In genomic region chr17:81010844-81011685, GRCm38 (mm10) we compare ENCODE assay signal across 11 mouse cellular contexts. TPM values are rescaled to one million over a fixed set of nuclear protein-coding genes. Genes with fewer than 3 reads are reported as not detected.
DNase-seq lines count a peak whose midpoint lies in the region; ATAC-seq and TF ChIP-seq lines count a peak whose summit lies in the region.
"Had no signal": no experiment of that assay in that cellular context is flagged by ENCODE, and none has a peak within 500 bp of the region (broad histone marks: within the 10 kb centered on the region; RNA-seq: fewer than 3 reads in every experiment).

No protein-coding gene starts in this region.

- no peak for DNase-seq in heart, postnatal 25 days (ENCODE audit: low spot score)
- DNase-seq in midbrain, postnatal 0 days (ENCODE audit: low spot score) = no peak
- peak; percentile 51 to 78 for DNase-seq in layer of hippocampus, adult 18-20 months (ENCODE audit: low spot score in 2 of 2)
- DNase-seq: embryo, embryonic 11 days; gastrocnemius, adult 2 months; thymus, postnatal 25 days had no signal

- 0 out of 2 replicates have a peak, but pooled peaks have one; percentile 30 for ATAC-seq in heart, embryonic 16.5 days (replicated peaks; ENCODE audit: extremely low read depth, insufficient read depth, low FRiP score)
- peak; percentile 24; the same call in 1 of the 2 replicates for ATAC-seq in midbrain, embryonic 15.5 days (replicated peaks)
- ATAC-seq in midbrain, postnatal 0 days (ENCODE audit: low FRiP score) = no peak
- ATAC-seq in stomach, embryonic 16.5 days (ENCODE audit: insufficient read depth, low FRiP score) = peak; percentile 31; the same call in 1 of the 2 replicates
- ATAC-seq in liver, embryonic 12.5 days = no peak

- H3K27me3 ChIP-seq in heart, embryonic 16.5 days (ENCODE audit: control insufficient read depth, insufficient read depth, low read length) = no peaks in the 10 kb centered on the region
- no peaks in the 10 kb centered on the region for H3K27me3 ChIP-seq in midbrain, embryonic 15.5 days (replicated peaks)
- no peaks in the 10 kb centered on the region for H3K27me3 ChIP-seq in midbrain, postnatal 0 days (ENCODE audit: insufficient read depth, low read length)
- H3K27me3 ChIP-seq in stomach, embryonic 16.5 days (ENCODE audit: control insufficient read depth, insufficient read depth, low read length) = no peaks in the 10 kb centered on the region
- H3K27me3 ChIP-seq in liver, embryonic 12.5 days (replicated peaks) = 0 out of 2 replicates have a peak, but pooled peaks cover 3% of the 10 kb centered on the region

- intact Hi-C loops in heart, postnatal 25 days (cut with DNase I) = loop anchor here (10.0 kb wide), 1 partner anchor 326 kb away; no protein-coding TSS in a partner anchor

- 42% methylated on average over 18 of the region's 18 CpGs for WGBS in heart, embryonic 16.5 days
- 71% methylated on average over 18 of the region's 18 CpGs for WGBS in midbrain, embryonic 15.5 days
- 64% methylated on average over 18 of the region's 18 CpGs for WGBS in midbrain, postnatal 0 days
- WGBS in stomach, embryonic 16.5 days = 58% methylated on average over 18 of the region's 18 CpGs
- 55% methylated on average over 18 of the region's 18 CpGs for WGBS in liver, embryonic 12.5 days (ENCODE audit: insufficient replicate concordance)

- H3K4me3 ChIP-seq in heart, embryonic 16.5 days (ENCODE audit: low read length) = no peak overlapping the region
- no peak overlapping the region for H3K4me3 ChIP-seq in midbrain, embryonic 15.5 days
- no peak overlapping the region for H3K4me3 ChIP-seq in midbrain, postnatal 0 days (ENCODE audit: low read depth, low read length)
- no peak overlapping the region for H3K4me3 ChIP-seq in stomach, embryonic 16.5 days (replicated peaks; ENCODE audit: low read length)
- H3K4me3 ChIP-seq in liver, embryonic 12.5 days = no peak overlapping the region
- H3K4me3 ChIP-seq: gastrocnemius, adult 2 months had no signal

- no peak overlapping the region for H3K4me2 ChIP-seq in heart, embryonic 16.5 days (ENCODE audit: low read depth, low read length)
- H3K4me2 ChIP-seq in midbrain, embryonic 15.5 days = no peak overlapping the region
- H3K4me2 ChIP-seq in midbrain, postnatal 0 days (ENCODE audit: low read depth, low read length, poor library complexity, severe bottlenecking) = no peak overlapping the region
- H3K4me2 ChIP-seq in stomach, embryonic 16.5 days (ENCODE audit: low read depth, low read length) = no peak overlapping the region
- no peak overlapping the region for H3K4me2 ChIP-seq in liver, embryonic 12.5 days

- H3K9me3 ChIP-seq in heart, embryonic 16.5 days (replicated peaks; ENCODE audit: control insufficient read depth, low read length) = no peaks in the 10 kb centered on the region
- no peaks in the 10 kb centered on the region for H3K9me3 ChIP-seq in midbrain, embryonic 15.5 days
- no peaks in the 10 kb centered on the region for H3K9me3 ChIP-seq in midbrain, postnatal 0 days (ENCODE audit: low read length)
- no peaks in the 10 kb centered on the region for H3K9me3 ChIP-seq in stomach, embryonic 16.5 days (replicated peaks; ENCODE audit: control insufficient read depth, low read length)
- no peaks in the 10 kb centered on the region for H3K9me3 ChIP-seq in liver, embryonic 12.5 days (replicated peaks)

- no peak overlapping the region for H3K9ac ChIP-seq in heart, embryonic 16.5 days (ENCODE audit: low read length)
- H3K9ac ChIP-seq in midbrain, embryonic 15.5 days = no peak overlapping the region
- H3K9ac ChIP-seq in midbrain, postnatal 0 days (replicated peaks; ENCODE audit: low read length, poor library complexity, severe bottlenecking) = no peak overlapping the region
- no peak overlapping the region for H3K9ac ChIP-seq in stomach, embryonic 16.5 days (ENCODE audit: low read length)
- no peak overlapping the region for H3K9ac ChIP-seq in liver, embryonic 12.5 days

- no peaks in the 10 kb centered on the region for H3K36me3 ChIP-seq in heart, embryonic 16.5 days (ENCODE audit: control insufficient read depth, insufficient read depth)
- H3K36me3 ChIP-seq in midbrain, embryonic 15.5 days (replicated peaks) = no peaks in the 10 kb centered on the region
- no peaks in the 10 kb centered on the region for H3K36me3 ChIP-seq in midbrain, postnatal 0 days (ENCODE audit: insufficient read depth, low read length)
- no peaks in the 10 kb centered on the region for H3K36me3 ChIP-seq in stomach, embryonic 16.5 days (ENCODE audit: control insufficient read depth, insufficient read depth, low read length)
- no peaks in the 10 kb centered on the region for H3K36me3 ChIP-seq in liver, embryonic 12.5 days

- TF ChIP-seq CTCF in midbrain, postnatal 0 days (IDR thresholded peaks at IDR 0.05) = no peak

- peak overlapping the region; percentile 29; the same call in 1 of the 2 replicates for H3K27ac ChIP-seq in heart, embryonic 16.5 days (ENCODE audit: low read length)
- no peak overlapping the region for H3K27ac ChIP-seq in midbrain, embryonic 15.5 days
- no peak overlapping the region for H3K27ac ChIP-seq in midbrain, postnatal 0 days (ENCODE audit: low read depth, low read length)
- no peak overlapping the region for H3K27ac ChIP-seq in stomach, embryonic 16.5 days (ENCODE audit: low read length)
- H3K27ac ChIP-seq in liver, embryonic 12.5 days = no peak overlapping the region
- H3K27ac ChIP-seq: gastrocnemius, adult 2 months; macrophage had no signal

- peaks cover 13% of the 10 kb centered on the region; the same call in 1 of the 2 replicates for H3K4me1 ChIP-seq in heart, embryonic 16.5 days (ENCODE audit: control insufficient read depth, insufficient read depth, low read length)
- H3K4me1 ChIP-seq in midbrain, embryonic 15.5 days = peaks cover 13% of the 10 kb centered on the region
- H3K4me1 ChIP-seq in midbrain, postnatal 0 days (ENCODE audit: insufficient read depth, low read length) = no peaks in the 10 kb centered on the region
- H3K4me1 ChIP-seq in stomach, embryonic 16.5 days (ENCODE audit: control insufficient read depth, insufficient read depth, low read length) = 0 out of 2 replicates have a peak, but pooled peaks cover 4% of the 10 kb centered on the region
- H3K4me1 ChIP-seq in liver, embryonic 12.5 days = no peaks in the 10 kb centered on the region

RNA-seq across cellular contexts. Expression of gene Thumpd2, which starts 53.8 kb away (rescaled TPM):
- 8.9 and 9.1 TPM in 2 replicates for polyA plus RNA-seq in heart, embryonic 16.5 days (2015; fragmentation: Nextera tagmentation; extraction: Ambion mirVana)
- 1 to 10 TPM; 4.6 to 4.8 TPM for total RNA-seq in heart, postnatal 25 days (2021)
- polyA plus RNA-seq in midbrain, embryonic 15.5 days (2015; fragmentation: Nextera tagmentation; extraction: Ambion mirVana) = 7.3 and 7.5 TPM in 2 replicates
- 2.6 and 3.1 TPM in 2 replicates for total RNA-seq in midbrain, postnatal 0 days (2014; rRNA removed)
- 5.5 and 5.7 TPM in 2 replicates for polyA plus RNA-seq in midbrain, postnatal 0 days (2015; fragmentation: Nextera tagmentation; extraction: Ambion mirVana)
- 1 to 10 TPM; 7.3 TPM for total RNA-seq in layer of hippocampus, adult 18-20 months (2021)
- polyA plus RNA-seq in stomach, embryonic 16.5 days (2015; fragmentation: Nextera tagmentation; extraction: Ambion mirVana) = 10.7 and 12.9 TPM in 2 replicates
- polyA plus RNA-seq in liver, embryonic 12.5 days (2016; fragmentation: Nextera tagmentation; extraction: Ambion mirVana) = 9.3 and 10.5 TPM in 2 replicates

Comparison
In these comparisons a context has a peak if more than half of its experiments do, and no peak if none do; other contexts are left out.
1. ATAC-seq: peak in heart, embryonic 16.5 days (single experiment), midbrain, embryonic 15.5 days (single experiment) and stomach, embryonic 16.5 days (single experiment); none in midbrain, postnatal 0 days (single experiment) and liver, embryonic 12.5 days (single experiment).
2. DNase-seq: peak in layer of hippocampus, adult 18-20 months (2 of 2); none in heart, postnatal 25 days (single experiment) and midbrain, postnatal 0 days (single experiment).